Mouse (Mus musculus): ENCODE measurements around the gene Bmper.

Gene Bmper

DNA sequence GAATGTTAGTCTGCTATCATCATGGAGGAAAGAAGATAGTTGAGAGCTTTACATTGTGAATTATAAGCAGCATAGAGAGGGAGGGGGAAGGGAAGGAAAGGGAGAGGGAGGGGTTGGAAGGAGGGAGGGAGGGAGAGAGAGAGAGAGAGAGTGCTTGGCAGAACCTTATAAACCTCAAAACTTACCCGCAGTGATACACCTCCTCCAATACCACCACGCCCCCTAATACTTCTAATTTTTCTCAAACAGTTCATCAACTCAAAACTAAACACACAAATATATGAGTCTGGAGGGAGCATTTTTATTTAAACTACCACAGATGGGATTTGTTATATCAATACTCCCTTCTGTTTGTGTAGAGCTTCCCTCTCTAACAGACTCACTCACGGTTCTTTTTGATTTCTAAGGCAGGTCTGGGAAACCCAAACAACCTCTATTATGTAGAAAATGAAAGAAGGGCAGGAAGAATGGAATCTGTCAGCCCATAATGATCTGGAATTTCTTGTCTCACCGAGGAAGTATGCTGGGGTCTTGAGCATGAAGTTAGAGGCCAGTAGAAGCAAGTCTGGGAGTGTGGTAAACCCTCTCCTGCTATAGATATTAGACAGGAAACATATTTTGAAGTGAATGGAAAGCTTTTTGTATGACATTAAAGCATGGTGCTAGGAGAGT is 152.0 kb downstream of the Bmper start:
- DNase-seq (ENCODE audit: low read depth): no peak

DNA sequence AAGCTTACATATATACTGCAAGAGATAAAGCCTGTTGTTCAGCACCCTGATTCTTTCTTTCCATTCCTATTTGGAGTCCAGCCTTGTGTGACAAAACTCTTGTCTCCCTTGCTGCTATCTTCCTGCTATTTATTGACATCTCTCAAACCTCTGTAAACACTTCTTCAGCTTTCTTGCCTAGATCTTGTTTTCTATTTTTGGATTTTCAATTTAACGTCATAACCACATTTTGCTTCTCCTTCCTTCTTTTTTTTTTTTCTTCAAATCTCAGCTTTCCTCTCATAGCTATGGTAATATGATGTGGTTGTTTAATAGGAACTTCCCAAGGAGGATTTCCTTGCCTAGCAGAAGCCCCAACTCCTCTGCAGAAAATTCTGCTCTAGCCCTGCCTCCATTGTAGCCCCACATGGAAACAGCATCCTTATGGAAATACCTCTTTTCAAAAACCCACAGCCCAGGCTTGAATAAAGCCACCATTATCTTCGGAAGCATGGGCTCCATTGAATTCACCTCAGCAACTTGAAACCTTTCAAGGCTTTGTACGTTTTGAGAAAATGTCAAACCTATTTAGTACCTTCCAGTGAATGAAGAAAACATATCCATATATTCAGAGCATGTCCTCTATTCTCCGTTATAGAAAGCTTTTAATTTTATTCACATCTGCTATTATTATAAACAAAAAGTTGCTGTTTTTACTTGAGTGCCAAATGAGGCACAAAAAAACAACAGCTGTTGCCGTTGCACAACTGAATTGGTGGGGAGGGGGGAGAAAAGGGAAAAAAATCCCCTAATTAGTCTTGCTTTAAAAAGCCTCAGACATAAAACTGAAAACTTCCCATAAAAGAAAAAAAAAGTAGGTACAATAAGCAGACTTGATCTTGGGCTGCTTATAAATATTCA is 155.2 kb downstream of the Bmper start:
- DNase-seq (ENCODE audit: low read depth): no peak

DNA sequence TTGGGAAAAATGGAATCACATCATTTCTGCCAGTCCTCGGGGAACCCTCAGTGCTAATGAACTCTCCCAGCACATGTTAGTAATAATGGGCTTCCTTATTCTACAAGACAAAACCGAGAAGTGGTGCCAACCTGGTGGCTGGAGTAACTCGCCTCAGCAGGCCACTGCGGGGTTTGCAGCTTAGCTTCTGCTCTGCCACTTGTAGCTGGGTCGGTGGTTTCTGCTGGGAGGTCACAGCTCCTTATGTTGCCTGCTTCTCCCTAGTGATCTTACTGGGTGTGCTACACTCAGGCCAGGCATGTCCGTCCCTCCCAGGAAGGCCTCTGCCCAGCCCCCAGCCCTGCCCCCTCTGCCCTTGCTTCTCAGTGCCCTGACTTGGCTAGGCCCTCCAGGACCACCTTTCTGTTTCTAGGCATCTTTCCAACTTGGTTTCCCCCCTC is 155.9 kb downstream of the Bmper start:
- no peak for DNase-seq (ENCODE audit: low read depth)

DNA sequence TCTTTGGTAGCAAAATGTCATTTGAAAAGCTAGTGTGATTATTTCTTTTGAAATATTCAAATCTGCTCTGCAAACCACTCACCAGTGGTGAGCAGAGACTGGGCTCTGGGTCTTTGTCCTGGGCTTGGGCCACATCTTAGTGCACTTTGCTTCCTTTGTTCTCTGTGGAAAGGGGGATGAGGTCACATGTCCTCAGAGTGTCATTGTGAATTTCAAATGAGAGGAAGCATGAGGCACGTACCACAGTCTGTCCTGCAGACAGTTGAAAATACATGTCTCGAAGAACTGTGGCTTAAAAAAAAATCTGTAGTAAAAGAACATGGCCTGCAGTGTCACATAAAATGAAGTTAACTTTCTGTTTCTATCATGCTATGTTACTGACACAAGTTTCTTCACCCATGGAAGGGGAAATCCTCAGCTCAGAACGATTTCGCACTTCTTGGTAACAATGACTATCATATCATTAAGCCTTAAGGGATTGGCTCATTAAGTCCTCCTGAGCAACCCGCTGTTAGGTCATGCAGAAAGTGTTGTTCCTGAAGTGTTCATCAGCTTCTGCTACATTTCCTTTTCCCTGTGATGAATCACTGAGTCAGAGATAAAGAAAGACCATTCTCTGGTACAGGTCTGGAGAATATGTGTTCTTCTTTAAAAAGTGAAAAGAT is 157.4 kb downstream of the Bmper start:
- no peak for DNase-seq (ENCODE audit: low read depth)

DNA sequence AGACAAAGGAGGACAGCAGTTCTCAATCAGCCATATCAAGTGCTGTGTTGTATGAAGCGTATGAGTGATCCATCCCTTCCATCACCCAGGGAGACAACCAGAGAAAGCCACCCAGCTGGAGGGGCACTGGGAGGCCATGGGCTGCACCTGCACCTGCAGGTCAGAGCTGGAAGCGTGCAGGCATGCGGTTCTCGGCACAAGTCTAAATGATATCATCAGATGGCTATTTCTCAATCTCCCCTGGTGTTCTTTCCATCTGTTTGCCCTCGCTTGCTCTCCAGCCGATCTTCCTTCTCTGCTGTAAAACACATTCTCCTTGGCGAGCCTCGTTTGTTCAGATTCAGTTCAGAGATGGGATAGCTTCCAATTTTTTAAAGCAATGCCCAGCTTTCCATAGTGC is 160.4 kb downstream of the Bmper start:
- no peak for DNase-seq (ENCODE audit: low read depth)

DNA sequence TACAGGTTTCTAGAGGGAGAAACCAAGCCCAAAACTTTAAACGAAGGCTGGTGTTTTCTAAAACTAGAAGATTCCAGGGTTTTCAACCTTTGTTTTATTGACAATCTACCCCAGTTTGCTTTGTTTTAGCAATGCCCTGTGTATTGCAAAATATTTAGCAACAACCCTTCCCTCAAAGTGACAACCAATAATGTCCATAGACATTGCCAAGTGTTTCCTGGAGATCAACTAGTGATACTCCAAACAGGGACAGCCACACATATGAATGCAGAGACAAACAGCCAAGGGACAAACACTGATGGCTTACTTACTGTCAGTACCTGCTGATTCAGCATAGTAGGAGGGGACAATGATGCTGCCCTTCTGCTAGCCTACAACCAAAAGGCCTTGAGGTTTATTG is 161.0 kb downstream of the Bmper start:
- DNase-seq (ENCODE audit: low read depth): no peak

DNA sequence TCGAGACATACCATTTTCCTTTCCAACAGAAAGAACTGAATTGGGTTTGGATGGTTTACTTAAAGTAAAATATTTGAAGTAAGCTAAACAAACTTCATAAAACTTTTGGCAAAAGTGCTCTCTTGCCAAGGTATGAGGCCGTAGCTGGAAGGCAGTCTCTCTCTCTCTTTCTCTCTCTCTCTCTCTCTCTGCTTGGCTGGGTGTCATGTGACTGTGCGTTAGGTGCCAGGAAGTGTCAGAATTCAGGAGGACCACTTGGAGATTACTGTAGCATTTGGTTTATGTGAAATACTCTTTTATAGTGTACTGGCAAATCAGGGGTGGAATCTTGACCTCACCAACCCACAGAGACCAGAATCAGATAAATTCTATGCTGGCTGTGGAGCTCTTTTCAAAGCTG is 162.0 kb downstream of the Bmper start:
- no peak for DNase-seq (ENCODE audit: low read depth)

DNA sequence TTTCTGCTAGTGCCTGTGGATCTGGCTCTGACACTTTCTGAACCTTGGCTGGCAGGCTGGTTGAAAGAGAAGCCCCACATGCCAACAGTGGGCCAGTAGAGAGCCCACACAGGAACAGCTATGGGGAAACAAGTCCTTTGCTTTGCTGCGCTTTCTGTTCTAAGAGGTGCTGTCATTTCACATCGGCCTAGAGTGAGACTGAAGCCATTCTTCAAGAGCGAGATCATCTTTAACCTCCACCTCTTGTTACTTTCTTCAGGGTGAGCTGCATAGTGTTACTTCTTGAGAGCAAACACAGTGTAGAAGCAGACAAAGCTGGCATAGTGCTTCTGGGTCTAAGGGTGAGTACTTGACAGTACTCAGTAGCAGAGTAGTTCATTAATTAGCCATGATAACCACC is 163.3 kb downstream of the Bmper start:
- no peak for DNase-seq (ENCODE audit: low read depth)

DNA sequence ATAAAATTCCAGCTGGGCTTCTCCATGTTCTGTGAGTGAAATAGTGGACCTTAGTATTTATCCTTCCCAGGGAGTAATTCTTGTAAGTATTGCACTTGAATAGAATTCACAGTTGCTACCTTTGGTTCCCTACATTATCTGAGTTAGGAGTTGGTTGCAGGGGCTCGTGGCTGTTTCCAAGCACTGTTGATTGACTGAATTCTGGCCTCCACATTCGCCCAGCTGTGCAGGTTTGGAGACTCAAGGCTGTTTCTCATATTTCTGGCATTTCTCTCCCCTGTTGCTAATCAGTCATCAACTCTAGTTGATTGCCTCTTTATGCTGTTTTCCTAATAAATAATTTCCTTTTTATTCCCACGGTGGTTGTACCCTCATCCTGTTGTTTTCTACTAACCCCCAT is 167.2 kb downstream of the Bmper start:
- no peak for DNase-seq (ENCODE audit: low read depth)

DNA sequence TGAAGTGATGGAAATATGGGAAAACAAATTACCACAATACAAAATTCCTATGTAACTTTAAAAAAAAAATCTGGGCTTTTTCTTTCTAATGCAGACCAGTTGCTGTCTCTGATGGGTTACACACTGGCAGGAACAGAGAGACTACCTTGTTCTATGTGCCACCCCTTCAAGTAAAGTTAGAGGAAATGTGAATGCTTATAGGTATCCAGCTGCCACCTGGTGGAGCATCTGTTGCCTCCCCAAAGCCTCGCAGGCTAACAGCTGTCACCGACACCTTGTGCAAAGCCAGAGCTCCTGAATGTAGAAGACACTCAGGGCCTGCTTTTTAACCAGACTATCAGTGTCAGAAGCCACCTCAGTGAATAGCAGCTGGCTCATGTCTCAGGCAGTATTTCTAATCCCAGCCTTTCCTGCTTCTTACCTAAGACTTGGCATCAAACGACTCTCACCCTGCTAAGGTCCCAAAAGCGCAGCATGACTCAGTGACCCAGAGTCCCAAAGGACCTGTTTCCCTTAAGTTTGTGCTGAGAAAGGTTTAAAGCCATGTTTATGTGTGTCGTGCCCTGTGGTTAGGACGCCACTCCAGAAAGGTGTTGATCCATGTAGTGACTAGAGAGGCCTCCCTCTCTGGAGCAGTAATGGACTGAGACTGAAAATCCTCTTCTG is 171.9 kb downstream of the Bmper start:
- no peak for DNase-seq (ENCODE audit: low read depth)

DNA sequence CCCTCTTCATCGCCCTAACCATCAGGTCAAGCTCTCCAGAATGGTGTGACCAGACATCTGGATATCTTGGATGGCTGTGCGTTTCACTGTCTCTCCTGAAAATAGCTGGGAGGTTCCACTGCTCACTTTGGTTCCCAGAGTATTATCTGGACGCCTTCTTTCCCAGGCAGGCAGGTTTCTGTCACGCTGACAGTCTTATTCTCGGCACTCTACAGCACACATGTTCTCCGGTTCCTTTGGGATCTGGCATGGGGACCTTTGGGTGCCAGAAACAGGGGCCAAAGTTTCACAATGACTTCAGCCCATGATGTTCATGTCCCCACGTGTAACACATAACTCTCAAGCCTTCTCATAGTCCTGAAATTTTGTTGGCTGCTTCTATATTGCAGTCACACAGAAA is 173.3 kb downstream of the Bmper start:
- DNase-seq (ENCODE audit: low read depth): no peak

DNA sequence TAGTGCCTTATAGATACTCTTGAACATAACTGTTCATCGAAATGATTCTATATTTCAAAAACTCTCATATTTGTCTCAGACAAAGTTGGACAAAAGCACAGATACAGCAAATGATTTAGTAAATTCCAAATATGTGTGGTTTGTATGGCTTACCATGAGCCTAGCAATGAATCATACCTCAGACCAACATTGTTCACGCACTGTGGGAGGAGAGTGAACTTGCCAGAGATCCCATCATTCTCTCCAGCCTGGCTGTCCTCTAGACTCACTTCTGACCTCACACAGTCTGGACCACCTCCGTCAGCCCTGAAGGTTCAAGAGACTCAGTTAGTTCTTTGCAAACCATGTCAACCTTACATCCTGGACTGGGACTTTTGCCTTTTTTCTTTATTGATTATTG is 175.0 kb downstream of the Bmper start:
- DNase-seq (ENCODE audit: low read depth): no peak

DNA sequence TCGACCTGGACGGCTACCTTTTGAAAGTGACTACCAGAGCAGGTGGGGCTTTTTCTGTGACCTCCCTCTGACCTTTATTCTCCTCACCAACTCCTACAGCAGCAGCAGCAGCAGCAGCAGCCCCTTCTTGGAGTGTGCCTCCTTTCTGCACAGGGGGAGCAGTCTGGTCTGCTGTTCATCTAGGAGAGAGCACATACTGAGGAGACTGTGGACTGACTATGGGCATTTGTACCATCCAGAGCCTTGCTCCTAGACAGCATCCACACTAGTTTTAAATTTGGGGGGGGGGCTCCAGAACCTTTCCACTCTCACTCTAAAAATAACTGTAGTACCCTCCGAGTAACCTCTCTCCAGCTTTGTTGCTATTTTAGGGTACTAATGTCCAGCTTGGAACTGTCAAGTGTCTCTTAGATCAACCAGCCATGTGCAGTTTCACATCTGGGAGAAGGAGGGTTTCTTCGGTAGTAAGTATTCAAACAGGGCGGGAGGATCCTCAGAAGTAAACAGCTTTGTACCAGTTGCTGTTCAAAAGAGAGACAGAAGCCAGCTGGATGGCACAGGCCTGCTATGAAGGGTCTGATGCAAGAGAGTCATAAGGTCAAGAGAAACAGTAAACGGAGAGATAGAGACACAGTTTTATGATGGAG is 176.9 kb downstream of the Bmper start:
- no peak for DNase-seq (ENCODE audit: low read depth)

DNA sequence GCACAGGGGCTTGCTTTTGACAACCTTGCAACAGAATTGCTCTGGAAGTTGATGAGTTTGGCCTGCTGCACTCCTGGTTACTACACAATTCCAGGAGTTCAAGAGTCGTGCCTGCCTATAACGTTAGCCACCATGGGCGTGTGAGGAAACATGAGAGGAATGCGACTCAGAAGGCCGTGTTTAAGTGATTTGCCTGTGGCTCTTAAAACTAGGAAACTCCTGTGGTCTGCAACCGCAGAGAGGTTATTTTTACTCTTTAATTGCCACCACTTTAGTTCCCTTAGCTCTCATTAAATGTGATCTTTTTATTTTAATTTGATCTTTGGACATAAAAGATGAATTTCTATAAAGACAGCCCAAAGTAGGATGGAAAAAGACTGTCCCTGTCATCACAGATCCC is 184.5 kb downstream of the Bmper start:
- DNase-seq (ENCODE audit: low read depth): no peak

DNA sequence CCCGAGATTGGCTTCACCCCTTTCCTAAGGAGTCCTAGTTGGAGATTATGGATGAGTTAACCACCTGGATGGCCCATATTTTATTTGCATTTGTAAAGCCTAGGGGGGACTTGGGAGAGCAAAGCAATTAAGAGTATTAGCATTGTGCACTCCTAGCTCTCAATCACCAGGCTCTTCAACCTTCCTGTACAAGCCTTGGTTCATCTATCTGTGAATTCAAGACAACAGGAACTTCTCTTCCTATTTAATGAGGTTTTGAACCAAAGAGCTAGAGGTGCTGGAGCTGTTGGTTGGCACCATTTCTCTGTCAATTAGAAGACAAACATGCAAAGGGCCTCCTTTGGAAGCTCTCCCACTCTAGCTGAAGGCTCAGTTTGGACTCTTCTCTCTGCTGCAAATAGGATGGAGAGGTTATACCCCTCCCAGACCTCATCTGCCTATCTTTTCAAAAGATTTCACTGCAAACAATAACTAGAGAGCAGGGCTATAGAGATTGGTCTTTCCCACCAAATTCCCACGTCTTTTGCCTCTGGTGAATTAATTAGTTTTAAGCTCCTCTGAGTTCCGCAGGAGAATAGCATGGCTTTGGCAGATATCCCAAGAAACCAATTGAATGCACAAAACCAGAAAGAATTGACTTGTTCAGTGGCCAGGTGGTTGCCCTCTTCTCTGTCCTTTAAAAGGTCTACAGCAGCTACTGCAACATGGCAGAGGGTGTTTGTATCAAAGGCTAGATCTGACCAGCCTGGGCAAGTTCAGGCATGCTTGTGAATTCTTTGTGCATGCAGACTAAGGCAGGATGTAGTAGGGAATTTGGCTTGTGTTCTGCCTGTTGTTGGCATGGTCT is 185.3 kb downstream of the Bmper start:
- DNase-seq (ENCODE audit: low read depth): no peak

DNA sequence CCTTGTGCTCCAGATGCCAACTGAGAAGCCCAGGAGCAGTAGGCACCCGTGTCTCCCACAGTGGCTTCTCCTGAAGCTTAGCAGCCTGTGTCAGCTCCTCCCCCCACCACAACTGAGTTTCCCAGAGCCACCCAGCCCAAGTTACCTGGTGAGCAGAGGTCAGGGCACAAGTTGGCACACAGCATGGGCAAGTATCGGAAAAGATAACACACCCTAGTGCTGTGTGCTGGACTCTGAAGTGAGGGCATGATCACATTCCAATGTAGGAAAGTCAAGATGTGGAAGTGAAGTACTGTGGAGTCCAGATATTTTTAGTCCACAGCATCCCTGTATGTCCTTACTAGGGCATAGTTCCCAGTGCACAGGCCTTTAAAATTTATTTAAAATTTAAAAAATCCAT is 187.7 kb downstream of the Bmper start:
- DNase-seq (ENCODE audit: low read depth): no peak

DNA sequence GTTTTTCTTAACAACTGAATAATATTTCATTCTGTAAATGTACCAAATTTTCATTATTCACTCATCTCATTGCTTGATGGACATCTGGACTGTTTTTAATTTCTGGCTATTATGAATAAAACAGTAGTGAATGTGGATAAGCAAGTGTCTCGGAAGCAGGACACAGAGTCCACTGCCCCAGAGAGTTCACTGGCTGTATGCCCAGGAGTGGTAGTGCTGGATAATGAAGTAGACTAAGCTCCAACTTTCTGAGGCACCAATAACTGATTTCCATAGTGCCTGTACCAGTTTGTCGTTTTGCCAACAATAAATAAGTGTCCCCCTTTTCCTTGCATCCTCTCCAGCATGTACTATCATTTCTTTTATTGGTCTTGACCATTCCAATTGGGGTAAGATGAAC is 190.1 kb downstream of the Bmper start:
- DNase-seq (ENCODE audit: low read depth): no peak

DNA sequence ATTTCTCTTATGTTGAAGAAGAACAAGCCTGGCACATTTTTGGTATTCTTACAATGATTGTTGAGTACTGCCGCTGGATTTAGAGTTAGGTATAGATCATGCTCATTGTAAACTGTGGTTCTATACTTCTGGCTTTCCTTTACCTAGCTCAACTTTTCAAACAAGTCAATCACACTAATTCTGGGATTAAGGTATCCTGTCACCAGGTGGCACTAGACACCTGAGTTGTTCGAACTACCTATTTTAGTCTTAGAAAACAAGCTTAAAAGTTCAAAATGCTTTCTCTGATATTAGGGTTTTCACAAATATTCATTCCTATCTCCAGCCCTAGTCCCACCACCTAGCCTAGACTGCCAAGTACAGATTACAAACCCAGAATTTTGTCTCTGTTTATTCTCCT is 196.2 kb downstream of the Bmper start:
- DNase-seq (ENCODE audit: low read depth): no peak

DNA sequence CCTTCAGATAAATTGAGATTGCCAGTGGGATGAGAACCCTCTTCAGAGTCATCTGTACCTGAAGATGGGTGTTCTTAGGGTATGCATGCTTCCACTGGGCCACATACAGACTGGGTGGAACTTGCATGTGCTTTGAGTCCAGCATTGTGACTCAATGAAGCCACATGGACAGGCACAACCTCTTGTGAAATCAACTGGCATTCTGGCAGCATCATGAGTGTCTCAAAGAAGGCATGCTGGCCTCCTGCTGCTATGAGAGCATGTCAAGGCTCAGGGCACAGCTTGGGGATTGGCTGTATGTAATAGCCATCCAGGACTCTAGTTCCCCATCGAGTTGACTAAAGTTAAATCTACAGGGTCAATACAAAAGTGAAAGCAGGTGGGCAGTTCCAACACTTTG is 200.9 kb downstream of the Bmper start:
- no peak for DNase-seq (ENCODE audit: low read depth)

DNA sequence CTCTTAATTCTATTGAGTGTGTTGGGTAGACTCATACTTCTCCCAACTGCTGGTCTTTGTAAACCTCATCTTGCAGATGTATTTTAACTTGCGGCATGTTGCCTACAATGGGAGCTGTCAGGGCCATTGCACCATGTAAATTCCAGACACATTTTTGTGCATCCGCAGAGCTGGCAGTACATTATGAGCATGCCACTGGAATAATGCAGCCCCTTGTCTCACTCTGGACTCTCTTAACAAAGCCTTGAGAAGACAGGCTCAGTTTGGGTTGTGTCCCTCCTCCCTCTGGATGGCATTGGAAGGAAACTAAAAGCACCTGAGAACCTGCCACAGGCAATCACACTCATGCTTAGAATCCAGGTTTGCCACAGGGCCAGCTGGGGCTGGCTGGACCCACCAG is 209.8 kb downstream of the Bmper start:
- DNase-seq (ENCODE audit: low read depth): no peak

DNA sequence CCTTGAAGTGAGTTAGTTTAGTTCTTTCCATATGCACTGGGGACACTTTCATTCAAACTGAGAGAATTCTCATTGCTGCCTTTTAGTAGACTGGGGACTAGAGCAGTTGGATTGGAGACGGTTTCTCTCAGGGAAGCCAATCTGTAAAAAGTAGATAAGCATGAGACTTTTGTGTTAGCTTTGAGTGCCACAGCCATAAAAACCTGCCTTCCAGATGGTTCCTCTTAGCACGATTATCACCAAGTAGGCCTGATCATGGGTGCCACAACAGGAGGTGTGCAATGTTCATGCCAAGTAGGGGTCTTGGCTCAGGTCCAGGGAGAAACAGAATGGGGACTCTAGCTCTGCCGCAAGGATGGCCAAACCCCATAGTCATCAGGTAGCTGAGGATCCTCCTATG is 210.4 kb downstream of the Bmper start:
- DNase-seq (ENCODE audit: low read depth): no peak
